Mouse (Mus musculus) kidney, embryonic 14.5 days (tissue): ENCODE data around the gene Galnt9. TPM values are rescaled to one million over a fixed set of nuclear protein-coding genes. Genes with fewer than 3 reads are reported as not detected.

Experiments
- ATAC-seq: fragments of 200-750 bp; cut with Nextera tagmentation; 2 replicates; pipeline ENCODE4 v1.8.0; 2017; ENCODE audit warnings: moderate number of reproducible peaks, mild to moderate bottlenecking, moderate TSS enrichment, moderate library complexity; ENCODE audit not compliant: low FRiP score, low TSS enrichment
- H3K27ac ChIP-seq: fragments of 300-500 bp; sonication (generic); 2 replicates; pipeline ENCODE4 v1.5.1; 2014; ENCODE audit warnings: low read depth, mild to moderate bottlenecking, low read length, moderate library complexity, mixed read lengths
- H3K27me3 ChIP-seq: fragments of 300-500 bp; sonication (generic); 2 replicates; pipeline ENCODE4 v1.6.1; 2014; ENCODE audit warnings: mild to moderate bottlenecking, low read length; ENCODE audit not compliant: control insufficient read depth, insufficient read depth
- H3K36me3 ChIP-seq: fragments of 300-500 bp; sonication (generic); 2 replicates; pipeline ENCODE4 v1.6.1; 2014; ENCODE audit warnings: low read length, mixed read lengths; ENCODE audit not compliant: control insufficient read depth, insufficient read depth
- H3K4me1 ChIP-seq: fragments of 300-500 bp; sonication (generic); 2 replicates; pipeline ENCODE4 v1.6.1; 2014; ENCODE audit warnings: low read length, mixed read lengths; ENCODE audit not compliant: control insufficient read depth, insufficient read depth
- H3K4me2 ChIP-seq: fragments of 300-500 bp; sonication (generic); replicated peaks from 2 replicates; pipeline ENCODE4 v1.6.1; 2014; ENCODE audit warnings: low read depth, mild to moderate bottlenecking, low read length
- H3K4me3 ChIP-seq: fragments of 300-500 bp; sonication (generic); 2 replicates; pipeline ENCODE4 v1.5.1; 2014; ENCODE audit warnings: mild to moderate bottlenecking, low read length
- H3K9ac ChIP-seq: fragments of 300-500 bp; sonication (generic); 2 replicates; pipeline ENCODE4 v1.6.1; 2014; ENCODE audit warnings: low read depth, mild to moderate bottlenecking, low read length, moderate library complexity
- H3K9me3 ChIP-seq: fragments of 300-500 bp; sonication (generic); 2 replicates; pipeline ENCODE4 v1.6.1; 2016; ENCODE audit warnings: low read length; ENCODE audit not compliant: control insufficient read depth
- WGBS: fragments of 180-500 bp; shearing (Covaris S2); extraction: QIAGEN DNeasy Blood & Tissue Kit; methylation state at CpG from one replicate; pipeline ENCODE4 v1.1.7; 2014; 5-methylcytosine and 5-hydroxymethylcytosine counted together
- polyA plus RNA-seq: library from polyadenylated mRNA; unstranded; fragments of >200 nt; fragmentation: Nextera tagmentation; extraction: Ambion mirVana; gene quantifications from 2 replicates; pipeline ENCODE4 v1.2.1, GENCODE M21; 2014

Galnt9 gene
- polyA plus RNA-seq, 1 experiment from 2014 or later, result not detected

DNA sequence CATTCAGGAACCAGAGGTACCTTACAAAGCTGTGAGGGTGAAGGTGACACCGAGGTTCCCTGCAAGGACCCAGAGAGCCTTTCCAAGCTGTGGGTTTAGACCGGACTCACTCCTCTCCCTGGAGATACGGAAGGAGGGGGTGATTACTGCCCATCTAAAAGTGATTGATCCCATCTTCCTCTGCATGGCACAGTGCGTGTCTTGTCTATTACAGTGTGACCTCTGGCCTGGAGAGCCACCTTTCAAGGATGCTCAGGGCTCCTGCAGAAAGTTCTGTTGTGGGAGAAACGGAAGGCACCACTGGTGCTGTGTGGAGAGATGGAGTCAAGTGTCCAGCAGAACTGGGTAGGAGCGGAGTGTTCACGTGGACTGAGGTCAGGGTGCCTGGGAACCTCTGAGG, 1.2 kb downstream of the Galnt9 start:
- no peak overlapping the region for H3K4me2 ChIP-seq
- no peaks in the 10 kb centered on the region for H3K36me3 ChIP-seq
- H3K9me3 ChIP-seq, result no peaks in the 10 kb centered on the region
- H3K4me3 ChIP-seq, result no peak overlapping the region
- no peak overlapping the region for H3K27ac ChIP-seq
- WGBS, result 85% methylated on average over 7 of the region's 7 CpGs
- H3K27me3 ChIP-seq, result peaks cover 38% of the 10 kb centered on the region
- no peaks in the 10 kb centered on the region for H3K4me1 ChIP-seq
- ATAC-seq, result no peak
- H3K9ac ChIP-seq, result no peak overlapping the region

DNA sequence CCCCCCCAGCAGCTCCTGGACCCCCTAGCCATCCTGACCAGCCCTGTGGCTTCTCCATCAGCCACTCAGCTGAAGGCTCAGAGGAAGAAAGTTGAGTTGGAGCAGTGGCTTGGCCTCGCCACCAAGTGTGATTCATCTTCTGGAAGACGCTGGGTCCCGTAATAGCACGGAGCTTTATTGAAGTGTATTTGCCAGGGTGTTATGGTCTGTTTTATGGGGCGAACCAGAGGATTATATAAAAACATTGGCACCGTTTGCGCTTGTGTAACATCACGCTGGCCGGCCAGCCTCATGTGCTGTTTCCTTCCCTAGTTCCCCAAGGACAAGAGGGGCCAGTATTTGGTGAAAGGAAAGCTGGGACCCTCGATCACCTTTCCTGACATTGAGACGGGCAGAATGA, 2.0 kb downstream of the Galnt9 start:
- Histone ChIP-seq H3K36me3 (no peaks in the 10 kb centered on the region), H3K27ac (no peak overlapping the region), H3K27me3 (peaks cover 38% of the 10 kb centered on the region), H3K9ac (no peak overlapping the region), H3K9me3 (no peaks in the 10 kb centered on the region), H3K4me1 (no peaks in the 10 kb centered on the region), H3K4me2 (no peak overlapping the region), H3K4me3 (no peak overlapping the region)
- WGBS, result 82% methylated on average over 11 of the region's 11 CpGs
- ATAC-seq, result no peak

DNA sequence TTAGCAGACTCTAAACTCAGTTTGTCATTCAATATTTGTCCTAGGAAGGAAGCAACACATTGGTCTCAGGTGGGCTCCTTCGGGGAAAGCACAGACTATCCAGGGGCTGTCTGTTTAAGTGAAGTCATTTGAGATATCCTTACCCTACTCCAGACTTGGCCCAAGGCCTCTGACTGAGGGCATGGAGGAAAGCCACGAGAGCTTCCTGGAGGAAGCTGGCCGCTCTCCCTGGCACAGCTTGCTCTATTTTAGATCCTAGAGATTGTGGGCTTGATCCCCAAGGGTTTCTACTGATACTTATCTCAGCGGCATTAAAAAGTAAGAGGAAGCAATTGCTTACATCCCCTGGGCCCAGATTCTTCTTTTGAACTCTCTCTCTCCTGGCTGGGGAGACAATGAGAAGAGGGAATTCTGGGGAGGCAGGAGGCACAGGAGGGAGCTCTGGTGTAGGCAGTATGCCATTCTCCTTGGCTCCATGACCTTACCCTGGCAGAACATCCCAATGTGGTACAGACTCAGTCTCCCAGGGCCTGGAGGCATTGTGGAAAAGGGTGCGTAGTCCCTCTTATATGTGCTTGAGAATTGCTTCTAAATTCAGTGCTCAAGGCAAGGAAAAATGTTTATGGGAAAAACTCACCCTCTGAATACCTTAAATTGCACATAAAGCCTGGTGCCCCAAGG, 2.7 kb downstream of the Galnt9 start:
- Histone ChIP-seq H3K9ac (no peak overlapping the region), H3K9me3 (no peaks in the 10 kb centered on the region), H3K27me3 (peaks cover 38% of the 10 kb centered on the region)

DNA sequence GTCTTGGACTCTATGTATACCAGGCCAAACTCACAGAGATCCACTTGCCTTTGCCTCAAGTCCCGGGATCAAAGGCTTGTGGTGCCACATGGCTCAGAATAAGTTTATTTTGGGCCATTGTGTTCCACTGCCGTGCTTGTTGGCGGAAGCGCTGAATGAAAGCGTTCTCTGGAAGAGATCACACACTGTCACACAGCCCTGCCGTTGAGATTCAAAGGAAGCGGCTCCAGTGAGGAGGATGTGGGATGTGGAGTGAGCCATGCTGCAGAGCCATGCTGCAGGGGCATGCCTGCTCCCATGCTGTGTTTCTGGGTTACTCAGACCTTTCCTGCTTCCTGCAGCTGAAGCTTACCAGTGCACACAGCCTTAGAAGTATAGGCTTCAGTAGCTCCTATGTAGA, 4.3 kb downstream of the Galnt9 start:
- H3K9me3 ChIP-seq, result no peaks in the 10 kb centered on the region
- H3K9ac ChIP-seq, result no peak overlapping the region
- no peak overlapping the region for H3K4me2 ChIP-seq
- H3K4me1 ChIP-seq, result no peaks in the 10 kb centered on the region
- no peaks in the 10 kb centered on the region for H3K36me3 ChIP-seq
- no peak for ATAC-seq
- H3K27ac ChIP-seq, result no peak overlapping the region
- WGBS, result 54% methylated on average over 7 of the region's 7 CpGs
- no peak overlapping the region for H3K4me3 ChIP-seq
- H3K27me3 ChIP-seq, result peaks cover 31% of the 10 kb centered on the region

More for the DNA sequence above, 2.7 kb downstream of the Galnt9 start:
- no peak overlapping the region for H3K27ac ChIP-seq
- whole genome bisulfite sequencing, result 79% methylated on average over 5 of the region's 5 CpGs
- no peak overlapping the region for H3K4me3 ChIP-seq
- no peak for ATAC-seq
- H3K36me3 ChIP-seq, result no peaks in the 10 kb centered on the region
- H3K4me1 ChIP-seq, result no peaks in the 10 kb centered on the region
- no peak overlapping the region for H3K4me2 ChIP-seq

DNA sequence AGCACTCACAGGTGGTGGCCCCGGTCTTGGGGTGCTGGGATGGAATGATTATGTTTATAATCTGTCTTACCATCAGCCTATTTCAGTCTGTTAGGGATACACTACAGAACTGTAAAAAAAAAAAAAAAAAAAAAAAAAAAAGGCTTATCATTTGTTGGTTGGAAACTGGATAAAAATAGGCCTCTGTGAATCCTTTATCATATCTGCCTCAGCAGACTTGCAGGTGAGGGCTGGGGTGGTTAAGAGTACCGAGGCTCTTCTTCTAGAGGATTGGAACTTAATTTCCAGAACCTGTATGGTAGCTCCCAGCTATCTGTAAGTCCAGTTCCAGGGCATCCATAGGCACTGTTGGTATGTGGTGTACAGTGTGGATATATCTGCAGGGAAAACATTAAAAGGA, 6.0 kb downstream of the Galnt9 start:
- WGBS, result 72% methylated on average over 2 of the region's 2 CpGs
- no peak for ATAC-seq
- H3K4me3 ChIP-seq, result no peak overlapping the region
- H3K9me3 ChIP-seq, result no peaks in the 10 kb centered on the region
- H3K9ac ChIP-seq, result no peak overlapping the region
- H3K27ac ChIP-seq, result no peak overlapping the region
- peaks cover 13% of the 10 kb centered on the region for H3K27me3 ChIP-seq
- no peak overlapping the region for H3K4me2 ChIP-seq
- no peaks in the 10 kb centered on the region for H3K4me1 ChIP-seq
- H3K36me3 ChIP-seq, result no peaks in the 10 kb centered on the region

DNA sequence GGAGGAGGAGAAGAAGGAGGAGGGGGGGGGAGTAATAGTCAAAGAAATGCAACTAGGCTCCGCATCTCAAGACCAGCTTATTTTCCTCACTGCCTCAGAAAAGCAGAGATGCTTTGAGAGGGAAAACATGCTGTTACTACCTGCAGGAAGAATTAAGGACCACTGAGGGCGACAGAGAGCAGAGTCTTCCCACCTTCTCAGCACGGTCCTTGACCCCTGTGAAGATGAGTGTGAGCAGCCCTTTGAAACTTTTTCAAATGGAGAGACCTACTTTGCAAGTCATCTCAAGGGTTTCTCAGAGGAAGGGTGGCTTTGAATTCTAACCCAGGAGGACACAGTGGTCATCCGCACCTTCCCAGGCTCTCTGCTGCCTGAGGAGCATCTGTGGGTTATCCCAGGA, 6.7 kb downstream of the Galnt9 start:
- H3K27ac ChIP-seq, result no peak overlapping the region
- ATAC-seq, result no peak
- no peak overlapping the region for H3K4me2 ChIP-seq
- no peaks in the 10 kb centered on the region for H3K4me1 ChIP-seq
- 24% methylated on average over 4 of the region's 4 CpGs for WGBS
- no peak overlapping the region for H3K9ac ChIP-seq
- H3K9me3 ChIP-seq, result no peaks in the 10 kb centered on the region
- H3K36me3 ChIP-seq, result no peaks in the 10 kb centered on the region
- H3K27me3 ChIP-seq, result 0 out of 2 replicates have a peak, but pooled peaks cover 7% of the 10 kb centered on the region
- no peak overlapping the region for H3K4me3 ChIP-seq

DNA sequence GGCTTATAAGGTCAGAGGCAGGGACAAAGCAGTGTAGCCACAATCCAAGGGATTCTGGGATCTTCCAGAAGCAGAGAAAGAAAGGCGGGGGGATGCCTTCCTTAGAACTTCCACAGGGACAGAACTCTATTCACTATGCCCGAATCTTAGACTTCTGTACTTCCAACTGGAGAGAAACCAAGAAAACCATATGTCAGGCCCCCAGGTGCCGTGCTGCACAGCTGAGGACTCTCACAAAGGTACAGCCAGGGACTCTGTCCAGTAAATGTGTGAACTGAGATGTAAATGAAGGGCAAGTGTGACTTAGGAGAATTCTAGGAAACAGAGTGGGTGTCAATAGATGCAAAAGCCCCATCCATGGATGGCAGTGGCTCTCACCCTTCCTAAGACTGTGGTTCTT, 7.8 kb downstream of the Galnt9 start:
- Histone ChIP-seq H3K4me2 (no peak overlapping the region), H3K4me1 (no peaks in the 10 kb centered on the region), H3K9ac (no peak overlapping the region), H3K9me3 (no peaks in the 10 kb centered on the region), H3K27me3 (0 out of 2 replicates have a peak, but pooled peaks cover 3% of the 10 kb centered on the region), H3K27ac (no peak overlapping the region), H3K36me3 (no peaks in the 10 kb centered on the region), H3K4me3 (no peak overlapping the region)
- WGBS, result 75% methylated on average over 3 of the region's 3 CpGs
- no peak for ATAC-seq

DNA sequence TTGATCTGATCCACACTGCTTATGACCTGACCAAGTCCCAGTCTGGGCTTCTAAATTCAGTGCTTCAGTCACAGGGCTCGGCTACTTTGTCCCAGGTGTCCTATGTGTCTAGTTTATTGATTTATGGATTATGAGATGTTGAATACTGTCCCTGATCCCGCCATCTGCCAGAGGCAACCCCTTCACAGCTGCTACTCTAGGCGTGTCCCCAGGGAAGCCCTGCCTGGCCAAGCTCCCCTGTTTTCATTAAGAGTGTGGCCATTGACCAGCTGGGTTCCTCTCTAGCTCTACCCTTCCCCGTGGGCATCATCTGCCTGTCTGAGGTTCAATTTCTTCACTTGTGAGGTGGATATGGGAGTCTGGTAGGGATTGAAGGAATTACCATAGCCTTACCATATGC, 9.2 kb downstream of the Galnt9 start:
- no peak for ATAC-seq
- 73% methylated on average over 4 of the region's 4 CpGs for WGBS
- Histone ChIP-seq H3K4me1 (no peaks in the 10 kb centered on the region), H3K27ac (no peak overlapping the region), H3K27me3 (0 out of 2 replicates have a peak, but pooled peaks cover 3% of the 10 kb centered on the region), H3K36me3 (no peaks in the 10 kb centered on the region), H3K4me2 (no peak overlapping the region), H3K9me3 (no peaks in the 10 kb centered on the region), H3K4me3 (no peak overlapping the region), H3K9ac (no peak overlapping the region)

DNA sequence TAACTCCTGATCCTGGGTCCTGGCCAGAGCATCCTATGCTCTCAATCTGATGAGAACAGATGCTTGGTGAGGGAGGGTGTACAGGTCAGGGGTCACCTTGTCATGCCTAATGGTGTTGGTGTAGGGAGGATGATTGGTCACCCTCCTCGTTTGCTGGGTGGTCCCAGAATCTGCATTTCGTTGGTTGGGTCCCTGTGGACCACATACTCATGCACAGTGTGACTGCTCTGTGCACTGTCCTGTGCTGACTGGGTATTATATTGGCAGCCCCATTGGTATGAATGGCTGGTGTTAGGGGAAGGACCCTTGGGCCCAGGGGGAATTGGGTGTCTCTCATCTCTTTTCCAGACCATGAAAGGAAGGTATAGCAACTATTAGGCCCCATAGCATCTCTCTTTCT, 11.0 kb downstream of the Galnt9 start:
- no peak for ATAC-seq
- no peaks in the 10 kb centered on the region for H3K36me3 ChIP-seq
- 44% methylated on average over 2 of the region's 2 CpGs for WGBS
- no peak overlapping the region for H3K4me3 ChIP-seq
- no peaks in the 10 kb centered on the region for H3K9me3 ChIP-seq
- no peak overlapping the region for H3K27ac ChIP-seq
- H3K4me2 ChIP-seq, result no peak overlapping the region
- no peaks in the 10 kb centered on the region for H3K4me1 ChIP-seq
- H3K9ac ChIP-seq, result no peak overlapping the region
- H3K27me3 ChIP-seq, result no peaks in the 10 kb centered on the region
